Mouse (Mus musculus): ENCODE data around the gene Dvl2.

- TF ChIP-seq EP300 (optimal IDR thresholded peaks at IDR 0.05) (no peak), CTCF (IDR thresholded peaks at IDR 0.05; ENCODE audit: low read depth) (no peak)
Observed at GRCm38 (mm10) chr11:69964650-69965270, 35.6 kb upstream of the Dvl2 start, which contains the start of gene Cldn7.

All from stomach, postnatal 0 days (tissue).